Mouse (Mus musculus): ENCODE measurements around the gene Hcfc1r1. TPM values are rescaled to one million over a fixed set of nuclear protein-coding genes. Genes with fewer than 3 reads are reported as not detected.

The Hcfc1r1 gene
- polyA plus RNA-seq, 1 experiment from 2014 or later = 297 TPM

- no peak overlapping the region for H3K9ac ChIP-seq
- no peak overlapping the region for H3K4me3 ChIP-seq
- no peaks in the 10 kb centered on the region for H3K36me3 ChIP-seq
- peaks cover 14% of the 10 kb centered on the region for H3K4me1 ChIP-seq
- H3K27ac ChIP-seq (replicated peaks) = no peak overlapping the region
- H3K4me2 ChIP-seq = no peak overlapping the region
- no peaks in the 10 kb centered on the region for H3K9me3 ChIP-seq
- peaks cover 73% of the 10 kb centered on the region for H3K27me3 ChIP-seq (replicated peaks)
- WGBS = 74% methylated on average over 3 of the region's 3 CpGs
- no peak for ATAC-seq (ENCODE audit: extremely low read depth, insufficient number of reproducible peaks, low FRiP score, low TSS enrichment)
Measured at GRCm38 (mm10) chr17:23658450-23658849, 14.9 kb upstream of the Hcfc1r1 start.

GRCm38 (mm10) chr17:23660117-23660875 lies 13.1 kb upstream of the Hcfc1r1 start, which contains the start of gene Bicdl2:
TSS of gene Bicdl2 (plus strand) at chr17:23660506.
- H3K4me3 ChIP-seq = peak within 1 kb of the TSS; percentile 32
- peak within 1 kb of the TSS; percentile 54 for H3K4me2 ChIP-seq
- no peaks in the 10 kb centered on the region for H3K36me3 ChIP-seq
- H3K27ac ChIP-seq (replicated peaks) = no peak within 1 kb of the TSS
- H3K9ac ChIP-seq = 0 out of 2 replicates have a peak within 1 kb of the TSS, but pooled peaks have one; percentile 33
- no peaks in the 10 kb centered on the region for H3K9me3 ChIP-seq
- 6% methylated on average over 27 of the region's 27 CpGs for WGBS
- peaks cover 70% of the 10 kb centered on the region for H3K27me3 ChIP-seq (replicated peaks)
- ATAC-seq (ENCODE audit: extremely low read depth, insufficient number of reproducible peaks, low FRiP score, low TSS enrichment) = no peak
- H3K4me1 ChIP-seq = peaks cover 14% of the 10 kb centered on the region

- H3K27me3 ChIP-seq (replicated peaks) = peaks cover 69% of the 10 kb centered on the region
- H3K9me3 ChIP-seq = no peaks in the 10 kb centered on the region
- 6% methylated on average over 14 of the region's 14 CpGs for WGBS
- H3K36me3 ChIP-seq = no peaks in the 10 kb centered on the region
- H3K9ac ChIP-seq = 0 out of 2 replicates have a peak overlapping the region, but pooled peaks have one; percentile 33
- ATAC-seq (ENCODE audit: extremely low read depth, insufficient number of reproducible peaks, low FRiP score, low TSS enrichment) = no peak
- H3K4me1 ChIP-seq = peaks cover 14% of the 10 kb centered on the region
- H3K4me3 ChIP-seq = peak overlapping the region; percentile 32
- H3K27ac ChIP-seq (replicated peaks) = no peak overlapping the region
- H3K4me2 ChIP-seq = peak overlapping the region; percentile 54
Measured at GRCm38 (mm10) chr17:23660876-23661200, 12.6 kb upstream of the Hcfc1r1 start.

- peaks cover 14% of the 10 kb centered on the region for H3K4me1 ChIP-seq
- H3K27ac ChIP-seq (replicated peaks) = no peak overlapping the region
Measured at GRCm38 (mm10) chr17:23661526-23661925, 11.9 kb upstream of the Hcfc1r1 start.

GRCm38 (mm10) chr17:23664556-23665021 lies 8.8 kb upstream of the Hcfc1r1 start:
- Histone ChIP-seq H3K9me3 (no peaks in the 10 kb centered on the region), H3K27ac (replicated peaks) (no peak overlapping the region), H3K4me2 (no peak overlapping the region), H3K4me3 (no peak overlapping the region), H3K36me3 (peaks cover 36% of the 10 kb centered on the region), H3K4me1 (peaks cover 14% of the 10 kb centered on the region), H3K27me3 (replicated peaks) (peaks cover 43% of the 10 kb centered on the region), H3K9ac (no peak overlapping the region)
- WGBS = 21% methylated on average over 5 of the region's 5 CpGs
- no peak for ATAC-seq (ENCODE audit: extremely low read depth, insufficient number of reproducible peaks, low FRiP score, low TSS enrichment)

More at GRCm38 (mm10) chr17:23661526-23661925, 11.9 kb upstream of the Hcfc1r1 start:
- Histone ChIP-seq H3K9me3 (no peaks in the 10 kb centered on the region), H3K4me3 (no peak overlapping the region), H3K27me3 (replicated peaks) (peaks cover 65% of the 10 kb centered on the region), H3K36me3 (peaks cover 5% of the 10 kb centered on the region), H3K9ac (no peak overlapping the region), H3K4me2 (no peak overlapping the region)
- under 1% methylated on average over 9 of the region's 9 CpGs for WGBS
- no peak for ATAC-seq (ENCODE audit: extremely low read depth, insufficient number of reproducible peaks, low FRiP score, low TSS enrichment)

- Histone ChIP-seq H3K9ac (0 out of 2 replicates have a peak overlapping the region, but pooled peaks have one; percentile 8), H3K27me3 (replicated peaks) (peaks cover 34% of the 10 kb centered on the region), H3K9me3 (no peaks in the 10 kb centered on the region), H3K4me1 (peaks cover 11% of the 10 kb centered on the region), H3K27ac (replicated peaks) (no peak overlapping the region), H3K36me3 (peaks cover 45% of the 10 kb centered on the region), H3K4me3 (no peak overlapping the region), H3K4me2 (no peak overlapping the region)
- WGBS = 79% methylated on average over 14 of the region's 14 CpGs
- no peak for ATAC-seq (ENCODE audit: extremely low read depth, insufficient number of reproducible peaks, low FRiP score, low TSS enrichment)
Measured at GRCm38 (mm10) chr17:23665511-23665910, 7.9 kb upstream of the Hcfc1r1 start.

GRCm38 (mm10) chr17:23670516-23671074 lies 2.8 kb upstream of the Hcfc1r1 start:
- 90% methylated on average over 7 of the region's 7 CpGs for WGBS
- Histone ChIP-seq H3K4me1 (peaks cover 26% of the 10 kb centered on the region), H3K9ac (no peak overlapping the region), H3K27ac (replicated peaks) (no peak overlapping the region), H3K36me3 (peaks cover 58% of the 10 kb centered on the region), H3K4me2 (no peak overlapping the region), H3K27me3 (replicated peaks) (no peaks in the 10 kb centered on the region), H3K4me3 (no peak overlapping the region), H3K9me3 (no peaks in the 10 kb centered on the region)
- ATAC-seq (ENCODE audit: extremely low read depth, insufficient number of reproducible peaks, low FRiP score, low TSS enrichment) = no peak

- H3K27me3 ChIP-seq (replicated peaks) = no peaks in the 10 kb centered on the region
- no peaks in the 10 kb centered on the region for H3K9me3 ChIP-seq
- no peak for ATAC-seq (ENCODE audit: extremely low read depth, insufficient number of reproducible peaks, low FRiP score, low TSS enrichment)
- no peak overlapping the region for H3K4me3 ChIP-seq
- WGBS = 82% methylated on average over 3 of the region's 3 CpGs
- H3K36me3 ChIP-seq = peaks cover 54% of the 10 kb centered on the region
- no peak overlapping the region for H3K27ac ChIP-seq (replicated peaks)
- H3K9ac ChIP-seq = no peak overlapping the region
- H3K4me2 ChIP-seq = no peak overlapping the region
- peaks cover 35% of the 10 kb centered on the region for H3K4me1 ChIP-seq
Measured at GRCm38 (mm10) chr17:23671519-23671918, 1.9 kb upstream of the Hcfc1r1 start.

GRCm38 (mm10) chr17:23672761-23673160 lies 635 bp upstream of the Hcfc1r1 start:
- Histone ChIP-seq H3K4me3 (peak overlapping the region; percentile 79), H3K36me3 (peaks cover 42% of the 10 kb centered on the region), H3K4me1 (peaks cover 40% of the 10 kb centered on the region), H3K27ac (replicated peaks) (no peak overlapping the region), H3K27me3 (replicated peaks) (peaks cover 3% of the 10 kb centered on the region), H3K9me3 (no peaks in the 10 kb centered on the region), H3K4me2 (peak overlapping the region; percentile 88), H3K9ac (peak overlapping the region; percentile 86)
- WGBS = 68% methylated on average over 3 of the region's 3 CpGs
- no peak for ATAC-seq (ENCODE audit: extremely low read depth, insufficient number of reproducible peaks, low FRiP score, low TSS enrichment)

- peaks cover 44% of the 10 kb centered on the region for H3K4me1 ChIP-seq
- H3K36me3 ChIP-seq = peaks cover 25% of the 10 kb centered on the region
- H3K4me2 ChIP-seq = peak overlapping the region; percentile 88
- H3K27ac ChIP-seq (replicated peaks) = peak overlapping the region; percentile 98
- 16% methylated on average over 9 of the region's 9 CpGs for WGBS
- peaks cover 20% of the 10 kb centered on the region for H3K27me3 ChIP-seq (replicated peaks)
- peak overlapping the region; percentile 79 for H3K4me3 ChIP-seq
- no peaks in the 10 kb centered on the region for H3K9me3 ChIP-seq
- ATAC-seq (ENCODE audit: extremely low read depth, insufficient number of reproducible peaks, low FRiP score, low TSS enrichment) = no peak
- H3K9ac ChIP-seq = peak overlapping the region; percentile 86
Measured at GRCm38 (mm10) chr17:23674271-23674952, 1.0 kb downstream of the Hcfc1r1 start.

GRCm38 (mm10) chr17:23675127-23675526 lies 1.7 kb downstream of the Hcfc1r1 start:
- peaks cover 27% of the 10 kb centered on the region for H3K27me3 ChIP-seq (replicated peaks)
- 14% methylated on average over 5 of the region's 5 CpGs for WGBS
- H3K9me3 ChIP-seq = no peaks in the 10 kb centered on the region
- peak overlapping the region; percentile 79 for H3K4me3 ChIP-seq
- H3K36me3 ChIP-seq = peaks cover 18% of the 10 kb centered on the region
- peaks cover 47% of the 10 kb centered on the region for H3K4me1 ChIP-seq
- H3K27ac ChIP-seq (replicated peaks) = peak overlapping the region; percentile 98
- no peak for ATAC-seq (ENCODE audit: extremely low read depth, insufficient number of reproducible peaks, low FRiP score, low TSS enrichment)
- peak overlapping the region; percentile 86 for H3K9ac ChIP-seq
- H3K4me2 ChIP-seq = peak overlapping the region; percentile 88

Measured in heart, embryonic 13.5 days (tissue).